Mouse (Mus musculus) myocyte (in vitro differentiated cells): Measurements from ENCODE around the gene Bri3. TPM values are rescaled to one million over a fixed set of nuclear protein-coding genes. Genes with fewer than 3 reads are reported as not detected.

Experiments
- H3K27me3 ChIP-seq: one replicate; pipeline ENCODE4 v1.6.1; 2011; ENCODE audit not compliant: control insufficient read depth, insufficient read depth, insufficient read length
- H3K36me3 ChIP-seq: one replicate; pipeline ENCODE4 v1.6.1; 2011; ENCODE audit not compliant: control insufficient read depth, insufficient read depth
- H3K4me2 ChIP-seq: one replicate; pipeline ENCODE4 v1.6.1; 2011; ENCODE audit warnings: low read depth, control low read depth
- H3K4me3 ChIP-seq: one replicate; pipeline ENCODE4 v1.5.1; 2011; ENCODE audit warnings: mild to moderate bottlenecking, control low read depth, moderate library complexity
- H3K79me2 ChIP-seq: one replicate; pipeline ENCODE4 v1.6.1; 2011; ENCODE audit not compliant: control insufficient read depth, insufficient read depth
- H3ac ChIP-seq: one replicate; pipeline ENCODE4 v1.6.1; 2011; ENCODE audit not compliant: control insufficient read depth, insufficient read length
- CEBPB ChIP-seq: IDR thresholded peaks from 2 replicates; pipeline ENCODE4 v1.6.1; 2011; ENCODE audit warnings: mild to moderate bottlenecking, moderate library complexity; ENCODE audit not compliant: poor library complexity, insufficient read depth, severe bottlenecking
- E2F4 ChIP-seq: IDR thresholded peaks from one replicate; pipeline ENCODE4 v1.6.1; 2011; ENCODE audit warnings: mild to moderate bottlenecking, control low read depth, moderate library complexity; ENCODE audit not compliant: insufficient read depth
- MAX ChIP-seq: IDR thresholded peaks from one replicate; pipeline ENCODE4 v1.6.1; 2011; ENCODE audit warnings: low read depth, mild to moderate bottlenecking, control low read depth
- MYOD1 ChIP-seq, 3 experiments: IDR thresholded peaks; one replicate each; pipeline ENCODE4 v1.6.1; 2011; ENCODE audit warnings: control low read depth in 2 of 3, low read depth in 2 of 3, mild to moderate bottlenecking in 2 of 3, moderate library complexity in 1 of 3; ENCODE audit not compliant: insufficient read length in 2 of 3, control insufficient read depth in 1 of 3
- MYOG ChIP-seq, 3 experiments: IDR thresholded peaks; one replicate each; pipeline ENCODE4 v1.6.1; 2011; ENCODE audit warnings: control low read depth in 2 of 3, low read depth in 2 of 3, mild to moderate bottlenecking in 2 of 3; ENCODE audit not compliant: insufficient read length in 2 of 3, control insufficient read depth in 1 of 3, insufficient read depth in 1 of 3
- POLR2A ChIP-seq: IDR thresholded peaks from one replicate; pipeline ENCODE4 v1.6.1; 2011; ENCODE audit warnings: low read depth, mild to moderate bottlenecking, control low read depth, moderate library complexity; ENCODE audit not compliant: insufficient read length
- POLR2AphosphoS2 ChIP-seq: IDR thresholded peaks from one replicate; pipeline ENCODE4 v1.6.1; 2011; ENCODE audit warnings: low read depth, control low read depth; ENCODE audit not compliant: insufficient read length
- REST ChIP-seq: IDR thresholded peaks from one replicate; pipeline ENCODE4 v1.6.1; 2011; ENCODE audit warnings: mild to moderate bottlenecking, control low read depth, moderate library complexity; ENCODE audit not compliant: insufficient read depth, insufficient read length
- SRF ChIP-seq: IDR thresholded peaks from one replicate; pipeline ENCODE4 v1.6.1; 2011; ENCODE audit warnings: low read depth; ENCODE audit not compliant: control insufficient read depth, insufficient read length
- TCF12 ChIP-seq: IDR thresholded peaks from one replicate; pipeline ENCODE4 v1.6.1; 2011; ENCODE audit warnings: mild to moderate bottlenecking, control low read depth; ENCODE audit not compliant: poor library complexity, insufficient read depth, severe bottlenecking
- TCF3 ChIP-seq: IDR thresholded peaks from one replicate; pipeline ENCODE4 v1.6.1; 2011; ENCODE audit warnings: low read depth, control low read depth; ENCODE audit not compliant: insufficient read length
- USF1 ChIP-seq: IDR thresholded peaks from one replicate; pipeline ENCODE4 v1.6.1; 2011; ENCODE audit warnings: low read depth, mild to moderate bottlenecking, control low read depth, moderate library complexity
- polyA plus RNA-seq: library from polyadenylated mRNA; unstranded; fragments of >200 nt; fragmentation: generic; extraction: Trizol; gene quantifications from one replicate; pipeline ENCODE4 v1.2.1, GENCODE M21; 2012; ENCODE audit warnings: missing spikeins

The Bri3 gene
- polyA plus RNA-seq, 1 experiment, result 153 TPM

DNA sequence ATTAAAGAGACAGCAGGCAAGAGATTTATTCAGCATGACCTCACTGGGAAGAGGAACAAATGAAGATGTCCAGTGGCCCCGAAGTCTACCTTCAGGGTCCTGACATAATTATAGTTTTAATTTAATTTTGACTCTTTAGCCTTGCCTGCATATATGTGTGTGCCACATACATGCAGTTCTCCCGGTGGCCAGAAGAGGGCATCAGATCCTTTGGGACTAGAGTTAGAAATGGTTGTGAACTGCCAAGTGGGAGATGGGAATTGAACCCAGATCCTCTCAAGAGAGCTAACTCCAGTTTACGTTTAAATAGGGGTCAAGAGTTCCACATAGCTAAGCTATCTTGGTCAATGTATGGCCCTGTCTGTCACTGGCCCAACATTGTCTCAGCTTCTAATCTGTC lies 5.6 kb downstream of the Bri3 start:
- TF ChIP-seq USF1 (no peak), MYOD1 (IDR thresholded peaks at IDR 0.05; ENCODE audit: control insufficient read depth in 1 of 3, insufficient read length in 2 of 3, low read depth in 2 of 3) (no peak), E2F4 (no peak), REST (no peak), POLR2AphosphoS2 (no peak), POLR2A (no peak), TCF3 (no peak), CEBPB (no peak), SRF (no peak)
- Histone ChIP-seq H3K36me3 (no peaks in the 10 kb centered on the region), H3K79me2 (no peaks in the 10 kb centered on the region), H3K4me3 (no peak overlapping the region), H3K4me2 (no peak overlapping the region), H3K27me3 (no peaks in the 10 kb centered on the region), H3ac (no peak overlapping the region)

GRCm38 (mm10) chr5:144251876-144252577 lies 7.8 kb downstream of the Bri3 start:
- Histone ChIP-seq H3K4me2 (no peak overlapping the region), H3K79me2 (peaks cover 15% of the 10 kb centered on the region), H3K4me3 (no peak overlapping the region), H3K36me3 (no peaks in the 10 kb centered on the region), H3K27me3 (no peaks in the 10 kb centered on the region), H3ac (no peak overlapping the region)
- TF ChIP-seq POLR2A (no peak), POLR2AphosphoS2 (no peak), TCF12 (no peak), MAX (no peak), REST (no peak), E2F4 (no peak), MYOG (IDR thresholded peaks at IDR 0.05; ENCODE audit: control insufficient read depth in 1 of 3, insufficient read depth in 1 of 3, insufficient read length in 2 of 3, low read depth in 2 of 3) (no peak), MYOD1 (IDR thresholded peaks at IDR 0.05; ENCODE audit: control insufficient read depth in 1 of 3, insufficient read length in 2 of 3, low read depth in 2 of 3) (no peak), CEBPB (no peak), SRF (no peak), TCF3 (no peak), USF1 (no peak)

GRCm38 (mm10) chr5:144253212-144253611 lies 9.0 kb downstream of the Bri3 start:
- no peak overlapping the region for H3K4me3 ChIP-seq
- no peak overlapping the region for H3K4me2 ChIP-seq
- H3ac ChIP-seq, result no peak overlapping the region
- peaks cover 27% of the 10 kb centered on the region for H3K79me2 ChIP-seq
- no peaks in the 10 kb centered on the region for H3K27me3 ChIP-seq
- H3K36me3 ChIP-seq, result no peaks in the 10 kb centered on the region
- TF ChIP-seq REST, result no peak
- TF ChIP-seq MAX, result no peak
- no peak for TF ChIP-seq TCF12
- TF ChIP-seq POLR2A, result no peak
- no peak for TF ChIP-seq SRF
- no peak for TF ChIP-seq TCF3

- TF ChIP-seq SRF (no peak), E2F4 (no peak), TCF12 (no peak), MYOD1 (IDR thresholded peaks at IDR 0.05; ENCODE audit: control insufficient read depth in 1 of 3, insufficient read length in 2 of 3, low read depth in 2 of 3) (no peak), MYOG (IDR thresholded peaks at IDR 0.05; ENCODE audit: control insufficient read depth in 1 of 3, insufficient read depth in 1 of 3, insufficient read length in 2 of 3, low read depth in 2 of 3) (no peak)
- Histone ChIP-seq H3K27me3 (no peaks in the 10 kb centered on the region), H3ac (no peak overlapping the region), H3K79me2 (peaks cover 37% of the 10 kb centered on the region), H3K4me3 (peak overlapping the region; percentile 95), H3K36me3 (no peaks in the 10 kb centered on the region), H3K4me2 (peak overlapping the region; percentile 77)
Observed at GRCm38 (mm10) chr5:144254122-144254810, 10.0 kb downstream of the Bri3 start.

- H3ac ChIP-seq, result peak overlapping the region; percentile 31
- peak; percentile 49 for TF ChIP-seq USF1
- TF ChIP-seq POLR2A, result peak; percentile 78
- peak in 1 of 3 experiments; percentile 4 for TF ChIP-seq MYOG (IDR thresholded peaks at IDR 0.05; ENCODE audit: control insufficient read depth in 1 of 3, insufficient read depth in 1 of 3, insufficient read length in 2 of 3, low read depth in 2 of 3)
- no peak for TF ChIP-seq CEBPB
- no peak for TF ChIP-seq MYOD1 (IDR thresholded peaks at IDR 0.05; ENCODE audit: control insufficient read depth in 1 of 3, insufficient read length in 2 of 3, low read depth in 2 of 3)
- no peak for TF ChIP-seq TCF12
Observed at GRCm38 (mm10) chr5:144254811-144255631, 10.8 kb downstream of the Bri3 start.

More at GRCm38 (mm10) chr5:144254811-144255631, 10.8 kb downstream of the Bri3 start:
- peak overlapping the region; percentile 77 for H3K4me2 ChIP-seq
- no peaks in the 10 kb centered on the region for H3K27me3 ChIP-seq
- H3K79me2 ChIP-seq, result peaks cover 45% of the 10 kb centered on the region
- H3K36me3 ChIP-seq, result no peaks in the 10 kb centered on the region
- peak overlapping the region; percentile 95 for H3K4me3 ChIP-seq
